Mouse (Mus musculus) thymus, postnatal 4 days (tissue): ENCODE measurements around the gene Vmn1r226.

Experiments
- DNase-seq: peaks from one replicate; pipeline ENCODE4 v3.0.0; 2021

Gene Vmn1r226

GRCm38 (mm10) chr17:20682543-20682942, at the start of gene Vmn1r226:
TSS of gene Vmn1r226 (plus strand) at chr17:20682843.
- no peak for DNase-seq

GRCm38 (mm10) chr17:20729543-20729942, 46.9 kb downstream of the Vmn1r226 start, which contains the start of gene Vmn1r227:
TSS of gene Vmn1r227 (plus strand) at chr17:20729843.
- DNase-seq = no peak
